Mouse (Mus musculus) embryonic facial prominence, embryonic 12.5 days (tissue): ENCODE measurements around the gene Alpl. TPM values are rescaled to one million over a fixed set of nuclear protein-coding genes. Genes with fewer than 3 reads are reported as not detected.

ENCODE experiments used
- ATAC-seq: fragments of 200-750 bp; cut with Nextera tagmentation; 2 replicates; pipeline ENCODE4 v1.8.0; 2017; ENCODE audit not compliant: insufficient number of reproducible peaks, insufficient read depth, low FRiP score, low TSS enrichment
- H3K27ac ChIP-seq: fragments of 300-500 bp; sonication (generic); 2 replicates; pipeline ENCODE4 v1.5.1; 2016; ENCODE audit warnings: mild to moderate bottlenecking
- H3K27me3 ChIP-seq: fragments of 300-500 bp; sonication (generic); 2 replicates; pipeline ENCODE4 v1.6.1; 2016; ENCODE audit warnings: mild to moderate bottlenecking, moderate library complexity
- H3K36me3 ChIP-seq: fragments of 300-500 bp; sonication (generic); 2 replicates; pipeline ENCODE4 v1.6.1; 2016; ENCODE audit warnings: mild to moderate bottlenecking
- H3K4me1 ChIP-seq: fragments of 300-500 bp; sonication (generic); 2 replicates; pipeline ENCODE4 v1.6.1; 2016
- H3K4me2 ChIP-seq: fragments of 300-500 bp; sonication (generic); replicated peaks from 2 replicates; pipeline ENCODE4 v1.6.1; 2016; ENCODE audit warnings: mild to moderate bottlenecking, moderate library complexity
- H3K4me3 ChIP-seq: fragments of 300-500 bp; sonication (generic); 2 replicates; pipeline ENCODE4 v1.5.1; 2016; ENCODE audit warnings: mild to moderate bottlenecking
- H3K9ac ChIP-seq: fragments of 300-500 bp; sonication (generic); 2 replicates; pipeline ENCODE4 v1.6.1; 2016; ENCODE audit warnings: mild to moderate bottlenecking, moderate library complexity
- H3K9me3 ChIP-seq: fragments of 300-500 bp; sonication (generic); 2 replicates; pipeline ENCODE4 v1.6.1; 2016; ENCODE audit warnings: mild to moderate bottlenecking, moderate library complexity
- WGBS: fragments of 180-500 bp; shearing (Covaris S2); methylation state at CpG from one replicate; pipeline ENCODE4 v1.1.7; 2016; 5-methylcytosine and 5-hydroxymethylcytosine counted together
- polyA plus RNA-seq: library from polyadenylated mRNA; unstranded; fragments of >200 nt; fragmentation: Nextera tagmentation; extraction: Ambion mirVana; gene quantifications from 2 replicates; pipeline ENCODE4 v1.2.1, GENCODE M21; 2016

Alpl gene
- polyA plus RNA-seq, 1 experiment from 2014 or later, result 23.7 TPM

- no peaks in the 10 kb centered on the region for H3K27me3 ChIP-seq
- H3K4me1 ChIP-seq, result peaks cover 11% of the 10 kb centered on the region
- H3K9ac ChIP-seq, result no peak overlapping the region
- WGBS, result 51% methylated on average over 5 of the region's 5 CpGs
- H3K4me2 ChIP-seq, result no peak overlapping the region
- H3K27ac ChIP-seq, result no peak overlapping the region
- no peak overlapping the region for H3K4me3 ChIP-seq
- no peak for ATAC-seq
- H3K9me3 ChIP-seq, result no peaks in the 10 kb centered on the region
- H3K36me3 ChIP-seq, result no peaks in the 10 kb centered on the region
These were observed 14.2 kb downstream of the Alpl start for GRCm38 (mm10) chr4:137781949-137782348.

DNA sequence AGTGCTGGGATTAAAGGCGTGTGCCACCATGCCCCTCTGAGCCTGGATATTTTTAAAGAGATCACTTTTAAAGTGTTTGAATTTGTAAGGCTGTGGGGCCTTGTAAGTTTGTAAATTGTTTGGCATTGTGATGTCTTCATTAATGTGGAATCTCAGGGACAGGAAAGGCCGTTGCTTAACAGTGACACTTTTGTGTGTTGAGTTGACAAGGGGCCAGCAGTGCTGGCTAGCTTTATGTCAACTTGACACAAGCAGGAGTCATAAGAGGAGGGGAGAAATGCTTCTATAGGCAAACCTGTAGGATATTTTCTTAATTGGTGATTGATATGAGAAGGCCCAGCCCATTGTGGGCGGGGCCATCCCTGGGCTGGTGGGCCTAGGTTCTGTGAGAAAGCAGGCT is 15.2 kb downstream of the Alpl start:
- Histone ChIP-seq H3K9ac (no peak overlapping the region), H3K27me3 (no peaks in the 10 kb centered on the region), H3K36me3 (no peaks in the 10 kb centered on the region), H3K27ac (no peak overlapping the region), H3K4me3 (no peak overlapping the region), H3K4me1 (peaks cover 11% of the 10 kb centered on the region), H3K4me2 (no peak overlapping the region), H3K9me3 (no peaks in the 10 kb centered on the region)
- 80% methylated on average over 3 of the region's 3 CpGs for WGBS
- ATAC-seq, result no peak

DNA sequence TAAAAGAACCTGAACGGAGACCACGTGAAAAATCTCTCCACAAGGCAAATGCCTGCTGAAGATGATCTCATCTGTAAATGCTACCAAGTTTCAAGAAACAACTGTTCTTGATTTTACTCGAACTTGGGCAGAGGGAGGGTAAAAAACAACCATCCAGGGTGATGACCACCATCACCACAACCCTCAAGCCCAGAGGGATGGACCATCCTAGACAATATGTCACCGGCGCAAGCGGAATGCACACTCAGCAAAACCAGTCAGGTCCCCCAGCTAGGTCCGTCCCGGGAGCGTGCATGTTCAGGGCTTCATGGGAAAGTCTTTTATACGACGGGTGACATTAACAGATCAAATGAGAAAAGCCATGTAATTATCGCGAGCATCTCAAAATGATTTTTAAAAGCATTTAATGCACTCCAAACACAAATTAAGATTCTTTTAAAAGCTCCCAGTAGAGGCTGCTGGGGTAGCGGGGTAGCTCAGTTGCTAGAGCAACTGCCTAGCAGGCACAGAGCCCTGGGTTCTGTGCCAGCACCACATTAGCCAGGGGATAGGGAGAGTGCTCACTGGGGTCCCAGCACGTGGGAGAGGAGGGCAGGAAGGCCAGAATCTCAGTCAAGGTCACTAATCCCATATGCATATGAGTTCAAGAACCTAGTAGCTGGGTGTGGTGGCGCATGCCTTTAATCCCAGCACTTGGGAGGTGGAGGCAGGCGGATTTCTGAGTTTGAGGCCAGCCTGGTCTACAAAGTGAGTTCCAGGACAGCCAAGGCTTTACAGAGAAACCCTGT is 17.6 kb downstream of the Alpl start:
- H3K4me3 ChIP-seq, result no peak overlapping the region
- WGBS, result 78% methylated on average over 17 of the region's 17 CpGs
- no peaks in the 10 kb centered on the region for H3K36me3 ChIP-seq
- no peak for ATAC-seq
- no peaks in the 10 kb centered on the region for H3K9me3 ChIP-seq
- no peak overlapping the region for H3K27ac ChIP-seq
- no peaks in the 10 kb centered on the region for H3K27me3 ChIP-seq
- no peak overlapping the region for H3K4me2 ChIP-seq
- peaks cover 9% of the 10 kb centered on the region for H3K4me1 ChIP-seq
- H3K9ac ChIP-seq, result no peak overlapping the region

GRCm38 (mm10) chr4:137777866-137778265 is 18.3 kb downstream of the Alpl start:
- 82% methylated on average over 4 of the region's 4 CpGs for WGBS
- Histone ChIP-seq H3K9ac (no peak overlapping the region), H3K36me3 (no peaks in the 10 kb centered on the region), H3K27ac (no peak overlapping the region), H3K4me2 (no peak overlapping the region), H3K4me3 (no peak overlapping the region), H3K27me3 (no peaks in the 10 kb centered on the region), H3K4me1 (peaks cover 9% of the 10 kb centered on the region), H3K9me3 (no peaks in the 10 kb centered on the region)
- ATAC-seq, result no peak

GRCm38 (mm10) chr4:137774505-137774904 is 21.7 kb downstream of the Alpl start:
- no peak overlapping the region for H3K4me2 ChIP-seq
- H3K4me1 ChIP-seq, result peaks cover 14% of the 10 kb centered on the region
- no peak overlapping the region for H3K4me3 ChIP-seq
- WGBS, result 86% methylated on average over 6 of the region's 6 CpGs
- no peaks in the 10 kb centered on the region for H3K27me3 ChIP-seq
- H3K36me3 ChIP-seq, result no peaks in the 10 kb centered on the region
- H3K9ac ChIP-seq, result no peak overlapping the region
- no peak overlapping the region for H3K27ac ChIP-seq
- no peaks in the 10 kb centered on the region for H3K9me3 ChIP-seq
- ATAC-seq, result no peak

GRCm38 (mm10) chr4:137774013-137774412 is 22.2 kb downstream of the Alpl start:
- 44% methylated on average over 5 of the region's 5 CpGs for WGBS
- H3K4me3 ChIP-seq, result no peak overlapping the region
- ATAC-seq, result peak; percentile 58; the same call in 1 of the 2 replicates
- H3K36me3 ChIP-seq, result no peaks in the 10 kb centered on the region
- H3K4me1 ChIP-seq, result peaks cover 14% of the 10 kb centered on the region
- H3K27me3 ChIP-seq, result no peaks in the 10 kb centered on the region
- H3K27ac ChIP-seq, result peak overlapping the region; percentile 52
- H3K4me2 ChIP-seq, result no peak overlapping the region
- no peak overlapping the region for H3K9ac ChIP-seq
- no peaks in the 10 kb centered on the region for H3K9me3 ChIP-seq

DNA sequence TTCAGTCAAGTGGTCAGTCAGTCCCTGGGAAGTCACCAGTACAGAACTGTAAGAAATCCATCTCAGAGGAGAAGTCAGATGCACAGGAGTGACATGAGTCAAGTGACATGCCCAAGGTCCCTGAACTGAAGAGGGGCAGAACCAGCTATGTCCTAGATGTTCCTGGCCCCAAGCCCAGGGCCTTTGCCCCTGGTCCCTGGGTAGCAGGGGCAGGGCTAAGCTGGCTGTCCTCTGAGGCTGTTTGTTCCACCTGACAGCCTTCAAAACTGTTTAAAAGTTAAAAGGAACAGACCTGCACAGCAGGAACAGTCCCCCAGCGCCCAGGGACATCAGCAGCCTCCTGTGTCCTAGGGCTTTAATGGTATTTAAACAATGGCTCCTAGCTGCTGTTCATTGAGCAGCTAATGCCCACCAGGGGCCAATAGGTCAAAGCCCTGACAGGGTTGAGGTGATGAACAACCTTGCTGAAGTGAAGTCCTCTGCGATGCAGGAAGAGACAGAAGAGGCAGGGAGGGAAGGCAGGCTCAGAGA is 22.8 kb downstream of the Alpl start:
- 23% methylated on average over 2 of the region's 2 CpGs for WGBS
- Histone ChIP-seq H3K9ac (no peak overlapping the region), H3K9me3 (no peaks in the 10 kb centered on the region), H3K4me1 (peaks cover 14% of the 10 kb centered on the region), H3K27me3 (no peaks in the 10 kb centered on the region), H3K4me3 (no peak overlapping the region), H3K27ac (peak overlapping the region; percentile 52), H3K4me2 (no peak overlapping the region), H3K36me3 (no peaks in the 10 kb centered on the region)
- no peak for ATAC-seq

GRCm38 (mm10) chr4:137772438-137773056 is 23.6 kb downstream of the Alpl start:
- Histone ChIP-seq H3K9ac (no peak overlapping the region), H3K4me1 (peaks cover 14% of the 10 kb centered on the region), H3K36me3 (no peaks in the 10 kb centered on the region), H3K27me3 (no peaks in the 10 kb centered on the region), H3K4me3 (no peak overlapping the region), H3K27ac (no peak overlapping the region), H3K4me2 (no peak overlapping the region), H3K9me3 (no peaks in the 10 kb centered on the region)
- no peak for ATAC-seq
- 85% methylated on average over 16 of the region's 16 CpGs for WGBS

DNA sequence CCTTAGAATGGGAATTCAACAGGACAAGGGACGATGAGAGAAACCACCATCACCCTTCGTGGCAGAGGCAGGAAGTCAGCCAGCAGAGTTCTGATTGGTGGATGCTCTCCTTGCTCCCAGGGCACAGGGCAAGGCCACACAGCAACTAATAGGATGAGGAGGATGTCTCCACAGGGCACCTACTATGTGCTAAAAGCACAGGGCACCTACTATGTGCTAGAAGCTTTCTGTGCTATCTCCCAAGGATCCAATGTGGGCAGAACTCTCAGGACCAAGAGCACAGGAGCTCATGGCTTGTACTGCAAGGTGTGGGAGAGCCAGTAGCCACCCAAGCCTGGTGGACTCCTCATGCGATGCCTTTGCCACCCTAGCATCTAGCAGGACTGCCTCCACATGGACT is 24.4 kb downstream of the Alpl start:
- no peaks in the 10 kb centered on the region for H3K36me3 ChIP-seq
- peaks cover 16% of the 10 kb centered on the region for H3K4me1 ChIP-seq
- no peaks in the 10 kb centered on the region for H3K9me3 ChIP-seq
- ATAC-seq, result no peak
- H3K27ac ChIP-seq, result no peak overlapping the region
- H3K27me3 ChIP-seq, result no peaks in the 10 kb centered on the region
- 74% methylated on average over 3 of the region's 3 CpGs for WGBS
- H3K9ac ChIP-seq, result no peak overlapping the region
- no peak overlapping the region for H3K4me2 ChIP-seq
- H3K4me3 ChIP-seq, result no peak overlapping the region

DNA sequence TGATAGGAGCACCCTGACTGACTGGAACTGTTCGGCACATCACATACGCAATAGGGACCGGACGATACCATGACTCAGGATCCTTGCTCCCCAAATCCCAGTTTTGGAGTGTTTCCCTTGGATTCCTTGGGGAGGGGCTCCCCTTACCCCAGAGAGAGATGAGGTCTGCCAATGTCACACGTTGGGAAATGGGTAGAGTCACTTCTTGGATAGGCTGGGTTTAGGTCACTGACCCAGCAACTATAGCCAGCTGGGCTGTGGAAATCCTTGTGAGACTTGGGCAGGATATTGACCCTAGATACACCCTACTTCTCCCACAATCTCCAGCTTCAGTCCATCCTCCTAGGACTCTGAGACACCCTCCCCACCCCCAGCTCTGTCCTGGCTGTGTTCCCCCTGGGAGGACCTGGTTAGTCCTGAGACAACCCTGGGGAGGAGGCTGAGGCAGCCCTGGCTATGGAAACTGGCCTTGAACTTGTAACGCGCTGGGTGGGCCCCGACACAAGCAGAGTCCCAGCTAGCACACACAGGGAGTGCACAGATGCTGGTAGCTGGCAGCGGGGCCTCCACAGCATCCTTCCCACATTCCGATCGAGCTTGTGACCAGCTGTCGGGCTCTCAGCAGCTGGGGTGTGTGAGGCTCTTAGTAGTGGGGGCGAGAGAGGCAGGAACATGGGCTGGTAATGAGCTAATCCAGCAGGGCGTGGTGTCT is 25.1 kb downstream of the Alpl start:
- Histone ChIP-seq H3K27me3 (no peaks in the 10 kb centered on the region), H3K4me1 (peaks cover 22% of the 10 kb centered on the region), H3K36me3 (no peaks in the 10 kb centered on the region), H3K4me3 (no peak overlapping the region), H3K4me2 (no peak overlapping the region), H3K9me3 (no peaks in the 10 kb centered on the region), H3K27ac (0 out of 2 replicates have a peak overlapping the region, but pooled peaks have one; percentile 17), H3K9ac (no peak overlapping the region)
- no peak for ATAC-seq
- WGBS, result 62% methylated on average over 14 of the region's 14 CpGs

DNA sequence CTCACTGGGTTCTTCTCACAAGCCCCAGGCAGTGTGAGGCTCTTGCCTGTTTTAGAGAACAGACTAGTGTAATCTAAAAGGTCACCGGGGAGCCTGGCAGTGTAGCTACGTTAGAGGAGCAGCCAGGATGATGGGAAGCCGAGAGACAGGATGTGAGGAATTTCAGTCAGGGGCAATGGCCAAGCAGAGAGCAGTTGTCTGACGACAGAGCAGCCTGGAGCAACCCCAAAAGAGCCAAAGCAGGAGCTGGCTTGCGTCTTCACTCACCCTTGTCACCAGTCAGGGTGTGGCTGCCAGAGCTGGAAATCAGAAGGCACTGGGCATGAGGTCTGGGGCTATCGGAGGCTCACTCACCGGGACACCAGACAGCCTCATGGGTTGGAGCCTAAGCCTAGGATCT is 26.5 kb downstream of the Alpl start:
- Histone ChIP-seq H3K27me3 (no peaks in the 10 kb centered on the region), H3K27ac (no peak overlapping the region), H3K4me1 (peaks cover 32% of the 10 kb centered on the region), H3K4me3 (no peak overlapping the region), H3K9me3 (no peaks in the 10 kb centered on the region), H3K9ac (no peak overlapping the region), H3K4me2 (no peak overlapping the region), H3K36me3 (no peaks in the 10 kb centered on the region)
- ATAC-seq, result no peak
- WGBS, result 39% methylated on average over 7 of the region's 7 CpGs
